Mouse (Mus musculus): ENCODE results near the gene Cs. TPM values are rescaled to one million over a fixed set of nuclear protein-coding genes. Genes with fewer than 3 reads are reported as not detected.

Gene Cs
- total and polyA plus RNA-seq, 3 experiments = 133 to 256 (median 161) TPM

DNA sequence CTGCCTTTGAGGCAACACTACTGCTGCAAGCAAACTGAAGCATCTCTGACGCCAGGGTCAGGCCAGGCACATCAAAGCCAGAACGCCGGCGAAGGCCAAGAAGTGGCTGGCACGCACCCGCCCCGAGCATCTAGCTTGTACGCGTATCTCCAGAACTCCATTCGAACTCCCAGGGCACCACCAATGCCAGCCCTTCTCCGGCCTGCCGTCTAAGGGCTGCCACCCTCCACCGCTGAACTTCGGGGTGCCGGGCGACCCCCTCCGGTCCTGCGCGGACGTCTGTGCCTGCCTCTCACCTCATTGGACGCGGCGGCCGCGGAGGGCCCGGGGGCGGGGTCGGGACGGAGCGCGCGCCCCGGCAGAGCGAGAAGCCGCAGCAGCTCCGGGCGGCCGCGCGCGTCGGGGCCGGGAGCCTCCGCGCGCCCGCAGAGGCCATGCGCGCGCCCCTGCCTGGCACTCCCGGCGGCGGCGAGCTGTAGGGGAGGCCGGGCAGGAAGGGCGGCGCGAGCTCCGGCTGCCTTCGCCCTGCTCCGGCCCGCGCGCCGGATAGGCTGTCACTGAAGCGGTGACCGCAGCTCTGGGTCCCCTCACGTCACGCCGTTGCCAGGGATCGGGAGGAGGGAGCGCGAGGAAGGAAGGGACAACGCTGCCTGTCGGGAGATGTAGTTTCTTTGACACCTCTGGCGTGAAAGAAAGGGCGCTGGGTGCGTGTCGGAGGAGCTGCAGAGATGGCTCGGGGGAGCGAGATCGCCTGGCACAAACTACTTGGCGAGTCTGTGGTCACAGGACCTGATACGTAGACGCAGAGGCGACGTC is 31.1 kb downstream of the Cs start, which contains the start of gene Coq10a (continued):
- no peak for TF ChIP-seq TCF12 (IDR thresholded peaks at IDR 0.05; ENCODE audit: low read depth, low read length)
- no peak for TF ChIP-seq MYB (IDR thresholded peaks at IDR 0.05; ENCODE audit: low read depth, low read length)
- no peak for TF ChIP-seq POLR2AphosphoS5 (IDR thresholded peaks at IDR 0.05; ENCODE audit: borderline replicate concordance, low read depth, low read length)
- peak; percentile 80; the same call in 1 of the 2 replicates for TF ChIP-seq USF1 (IDR thresholded peaks at IDR 0.05; ENCODE audit: low read depth, low read length)

DNA sequence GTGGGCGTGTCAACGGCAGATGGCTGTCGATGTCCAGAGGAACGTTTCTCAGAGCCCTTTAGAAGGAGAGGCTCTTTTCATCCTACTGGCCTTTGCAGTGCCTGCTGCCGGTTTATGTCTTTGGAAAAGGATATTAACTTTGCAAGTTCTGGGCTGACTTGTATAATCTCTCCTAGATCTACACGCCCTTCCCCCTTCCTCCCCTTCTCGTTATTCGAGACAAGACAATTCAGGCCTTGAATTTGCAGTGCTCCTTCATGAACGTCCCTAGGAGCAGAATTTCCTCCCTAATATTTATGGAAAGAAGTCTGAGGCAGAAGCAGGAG is 31.6 kb downstream of the Cs start:
- H3K36me3 ChIP-seq (ENCODE audit: control insufficient read depth in 1 of 2, insufficient read depth in 2 of 2, low read length in 2 of 2) = peaks cover 0 to 13% of the 10 kb centered on the region in 2 experiments; a peak in 3 of 4 replicates
- H3K27me3 ChIP-seq (ENCODE audit: control insufficient read depth in 1 of 2, insufficient read depth in 2 of 2, low read length in 2 of 2) = no peaks in the 10 kb centered on the region
- TF ChIP-seq E2F4 (IDR thresholded peaks at IDR 0.05; ENCODE audit: borderline replicate concordance, low read depth, low read length) (no peak), MXI1 (IDR thresholded peaks at IDR 0.05; ENCODE audit: low read depth, low read length) (peak; percentile 19; the same call in 1 of the 2 replicates), ELF1 (IDR thresholded peaks at IDR 0.05; ENCODE audit: low read depth, low read length) (no peak), MAX (IDR thresholded peaks at IDR 0.05; ENCODE audit: low read length) (peak; percentile 48; the same call in 1 of the 2 replicates), POLR2AphosphoS5 (IDR thresholded peaks at IDR 0.05; ENCODE audit: borderline replicate concordance, low read depth, low read length) (no peak), UBTF (IDR thresholded peaks at IDR 0.05; ENCODE audit: borderline replicate concordance, insufficient read depth, low read depth, low read length) (no peak), USF1 (IDR thresholded peaks at IDR 0.05; ENCODE audit: low read depth, low read length) (no peak; the same call in 1 of the 2 replicates), ZKSCAN1 (IDR thresholded peaks at IDR 0.05; ENCODE audit: low read depth, low read length) (peak; percentile 37; the same call in 1 of the 2 replicates), MYC (IDR thresholded peaks at IDR 0.05; ENCODE audit: low read depth, low read length) (peak; percentile 56; the same call in 1 of the 2 replicates), GATA1 (IDR thresholded peaks at IDR 0.05; ENCODE audit: low read depth, low read length) (peak; percentile 30; the same call in 1 of the 2 replicates), TAL1 (IDR thresholded peaks at IDR 0.05; ENCODE audit: low read length) (no peak), ZC3H11A (IDR thresholded peaks at IDR 0.05; ENCODE audit: low read depth, low read length) (no peak), RAD21 (IDR thresholded peaks at IDR 0.05; ENCODE audit: low read depth, low read length) (no peak), CTCF (IDR thresholded peaks at IDR 0.05 in 2 of 3, conservative IDR thresholded peaks at IDR 0.05 in 1 of 3; ENCODE audit: control insufficient read depth in 1 of 3, insufficient read depth in 1 of 3, low read depth in 2 of 3, low read length in 3 of 3, poor library complexity in 1 of 3, severe bottlenecking in 1 of 3) (no peak), SIN3A (IDR thresholded peaks at IDR 0.05; ENCODE audit: low read length) (peak; percentile 83), NRF1 (IDR thresholded peaks at IDR 0.05; ENCODE audit: insufficient read depth, low read depth, low read length, poor library complexity, severe bottlenecking) (no peak), CHD1 (IDR thresholded peaks at IDR 0.05; ENCODE audit: low read depth, low read length) (peak; percentile 91; the same call in 1 of the 2 replicates), POLR2A (IDR thresholded peaks at IDR 0.05; ENCODE audit: control insufficient read depth in 1 of 2, insufficient read depth in 1 of 2, low read depth in 1 of 2, low read length in 2 of 2, poor library complexity in 1 of 2) (peak in 1 of 2 experiments; percentile 31; a peak in 2 of 4 replicates), BHLHE40 (IDR thresholded peaks at IDR 0.05; ENCODE audit: borderline replicate concordance, low read depth, low read length) (no peak), USF2 (IDR thresholded peaks at IDR 0.05; ENCODE audit: borderline replicate concordance in 1 of 2, insufficient read depth in 1 of 2, low read depth in 1 of 2, low read length in 2 of 2) (no peak), MEF2A (IDR thresholded peaks at IDR 0.05; ENCODE audit: extremely low read depth, insufficient replicate concordance, low read depth, low read length, poor library complexity, severe bottlenecking) (no peak), ETS1 (IDR thresholded peaks at IDR 0.05; ENCODE audit: low read depth, low read length) (no peak), TCF12 (IDR thresholded peaks at IDR 0.05; ENCODE audit: low read depth, low read length) (no peak; the same call in 1 of the 2 replicates), TBP (IDR thresholded peaks at IDR 0.05; ENCODE audit: low read depth, low read length) (peak; percentile 75; the same call in 1 of the 2 replicates), CHD2 (IDR thresholded peaks at IDR 0.05; ENCODE audit: low read length) (peak; percentile 33), SMC3 (IDR thresholded peaks at IDR 0.05; ENCODE audit: low read depth, low read length) (0 out of 2 replicates have a peak, but pooled peaks have one; percentile 3), HCFC1 (IDR thresholded peaks at IDR 0.05; ENCODE audit: low read depth, low read length) (no peak), NELFE (IDR thresholded peaks at IDR 0.05; ENCODE audit: low read depth, low read length) (peak; percentile 26; the same call in 1 of the 2 replicates), EP300 (IDR thresholded peaks at IDR 0.05; ENCODE audit: low read depth in 1 of 2, low read length in 2 of 2) (no peak), MYB (IDR thresholded peaks at IDR 0.05; ENCODE audit: low read depth, low read length) (no peak), JUND (IDR thresholded peaks at IDR 0.05; ENCODE audit: low read depth, low read length) (0 out of 2 replicates have a peak, but pooled peaks have one; percentile 53)

More for the DNA sequence above, 31.6 kb downstream of the Cs start:
- Histone ChIP-seq H3K9ac (ENCODE audit: control insufficient read depth, low read depth, low read length, poor library complexity, severe bottlenecking) (peak overlapping the region; percentile 87), H3K4me3 (ENCODE audit: control insufficient read depth in 1 of 2, insufficient read depth in 1 of 2, low read depth in 2 of 2, low read length in 2 of 2) (peak overlapping the region; percentile 52 to 63), H3K9me3 (replicated peaks; ENCODE audit: insufficient read depth, low read length) (no peaks in the 10 kb centered on the region), H3K79me2 (ENCODE audit: control insufficient read depth, insufficient read depth, low read length, poor library complexity) (peaks cover 2% of the 10 kb centered on the region; the same call in 1 of the 2 replicates), H3K27ac (ENCODE audit: control insufficient read depth, low read depth, low read length) (peak overlapping the region; percentile 83), H3K4me1 (ENCODE audit: control insufficient read depth in 1 of 2, insufficient read depth in 2 of 2, low read length in 2 of 2) (peaks cover 11 to 18% of the 10 kb centered on the region in 2 experiments)
- no peak for DNase-seq (ENCODE audit: low read depth, low spot score)
